Mouse (Mus musculus): ENCODE measurements around the gene Cyp26b1. TPM values are rescaled to one million over a fixed set of nuclear protein-coding genes. Genes with fewer than 3 reads are reported as not detected.

Cyp26b1 gene
- total and polyA plus RNA-seq, 3 experiments = not detected

GRCm38 (mm10) chr6:84565245-84565644 is 28.5 kb downstream of the Cyp26b1 start:
- in situ Hi-C loops (cut with MboI; ENCODE audit: low pct_ligation_motif_present, low pct_unique_long_range_greater_than_20kb, low sequenced_read_pairs) = no loop called here
- TF ChIP-seq POLR2AphosphoS2 (IDR thresholded peaks at IDR 0.05; ENCODE audit: low read depth, low read length) = no peak
- TF ChIP-seq USF1 (IDR thresholded peaks at IDR 0.05; ENCODE audit: low read depth, low read length) = no peak
- no peak for TF ChIP-seq ETS1 (conservative IDR thresholded peaks at IDR 0.05; ENCODE audit: low read depth, low read length)
- no peak for TF ChIP-seq EP300 (IDR thresholded peaks at IDR 0.05; ENCODE audit: low read length)
- TF ChIP-seq SMC3 (IDR thresholded peaks at IDR 0.05; ENCODE audit: low read depth, low read length) = no peak
- TF ChIP-seq JUND (conservative IDR thresholded peaks at IDR 0.05; ENCODE audit: low read depth, low read length) = no peak
- H3K27me3 ChIP-seq (replicated peaks) = peaks cover 62% of the 10 kb centered on the region
- H3K9ac ChIP-seq (ENCODE audit: insufficient read depth, low read depth) = no peak overlapping the region
- H3K4me2 ChIP-seq (ENCODE audit: insufficient read depth, low read depth, poor library complexity, severe bottlenecking) = no peak overlapping the region
- H3K9me3 ChIP-seq (replicated peaks; ENCODE audit: low read length) = peaks cover 3% of the 10 kb centered on the region
- H3K79me2 ChIP-seq (replicated peaks; ENCODE audit: control insufficient read depth, extremely low read depth, insufficient read depth, poor library complexity, severe bottlenecking) = no peaks in the 10 kb centered on the region
- no peak overlapping the region for H3K27ac ChIP-seq (ENCODE audit: insufficient read depth, low read depth)
- no peaks in the 10 kb centered on the region for H3K36me3 ChIP-seq (replicated peaks in 1 of 2; ENCODE audit: control insufficient read depth in 1 of 2, insufficient read depth in 1 of 2, low read length in 1 of 2)
- dilution Hi-C loops (cut with MboI; ENCODE audit: extremely low pct_ligation_motif_present, extremely low pct_unique_long_range_greater_than_20kb, low sequenced_read_pairs) = no loop called here
- no peak for DNase-seq (ENCODE audit: extremely low read depth)
- no peak overlapping the region for H3K4me3 ChIP-seq (replicated peaks in 1 of 3; ENCODE audit: low read depth in 2 of 3, low read length in 2 of 3, poor library complexity in 1 of 3)
- peaks cover 0 to 24% of the 10 kb centered on the region in 2 experiments; a peak in 2 of 4 replicates for H3K4me1 ChIP-seq (ENCODE audit: control insufficient read depth in 1 of 2, insufficient read depth in 2 of 2)

- Histone ChIP-seq H3K27ac (ENCODE audit: insufficient read depth, low read depth) (no peak overlapping the region), H3K9me3 (replicated peaks; ENCODE audit: low read length) (peaks cover 13% of the 10 kb centered on the region), H3K4me3 (replicated peaks in 1 of 3; ENCODE audit: low read depth in 2 of 3, low read length in 2 of 3, poor library complexity in 1 of 3) (no peak overlapping the region), H3K36me3 (replicated peaks in 1 of 2; ENCODE audit: control insufficient read depth in 1 of 2, insufficient read depth in 1 of 2, low read length in 1 of 2) (no peaks in the 10 kb centered on the region), H3K79me2 (replicated peaks; ENCODE audit: control insufficient read depth, extremely low read depth, insufficient read depth, poor library complexity, severe bottlenecking) (no peaks in the 10 kb centered on the region), H3K27me3 (replicated peaks) (peaks cover 79% of the 10 kb centered on the region), H3K9ac (ENCODE audit: insufficient read depth, low read depth) (no peak overlapping the region), H3K4me2 (ENCODE audit: insufficient read depth, low read depth, poor library complexity, severe bottlenecking) (no peak overlapping the region), H3K4me1 (ENCODE audit: control insufficient read depth in 1 of 2, insufficient read depth in 2 of 2) (peaks cover 0 to 11% of the 10 kb centered on the region in 2 experiments; a peak in 1 of 4 replicates)
- TF ChIP-seq E2F4 (IDR thresholded peaks at IDR 0.05; ENCODE audit: insufficient replicate concordance, low read depth, low read length) (no peak), ZC3H11A (IDR thresholded peaks at IDR 0.05; ENCODE audit: low read depth, low read length) (no peak), POLR2A (IDR thresholded peaks at IDR 0.05; ENCODE audit: low read depth, low read length) (no peak), EP300 (IDR thresholded peaks at IDR 0.05; ENCODE audit: low read length) (no peak), ZKSCAN1 (IDR thresholded peaks at IDR 0.05; ENCODE audit: borderline replicate concordance, low read depth, low read length) (no peak), USF1 (IDR thresholded peaks at IDR 0.05; ENCODE audit: low read depth, low read length) (no peak), MEF2A (IDR thresholded peaks at IDR 0.05; ENCODE audit: borderline replicate concordance, low read depth, low read length) (no peak), BHLHE40 (IDR thresholded peaks at IDR 0.05; ENCODE audit: low read depth, low read length) (no peak), CHD1 (IDR thresholded peaks at IDR 0.05; ENCODE audit: low read depth, low read length) (no peak), ETS1 (conservative IDR thresholded peaks at IDR 0.05; ENCODE audit: low read depth, low read length) (no peak), MAX (IDR thresholded peaks at IDR 0.05; ENCODE audit: low read length) (no peak), KAT2A (IDR thresholded peaks at IDR 0.05; ENCODE audit: insufficient replicate concordance, low read length) (no peak), NELFE (IDR thresholded peaks at IDR 0.05; ENCODE audit: low read depth, low read length) (no peak)
- in situ Hi-C loops (cut with MboI; ENCODE audit: low pct_ligation_motif_present, low pct_unique_long_range_greater_than_20kb, low sequenced_read_pairs) = no loop called here
- dilution Hi-C loops (cut with MboI; ENCODE audit: extremely low pct_ligation_motif_present, extremely low pct_unique_long_range_greater_than_20kb, low sequenced_read_pairs) = no loop called here
- no peak for DNase-seq (ENCODE audit: extremely low read depth)
Observed at GRCm38 (mm10) chr6:84562948-84563347, 30.8 kb downstream of the Cyp26b1 start.
